Mouse (Mus musculus): ENCODE results near the gene Rcbtb2.

- no peak for TF ChIP-seq CTCF (IDR thresholded peaks at IDR 0.05; ENCODE audit: insufficient read depth, low read length)
- TF ChIP-seq POLR2A (IDR thresholded peaks at IDR 0.05; ENCODE audit: borderline replicate concordance, extremely low read depth, low read depth, low read length) = no peak
Observed at GRCm38 (mm10) chr14:73231286-73231982, 108.6 kb downstream of the Rcbtb2 start.
